Mouse (Mus musculus): Measurements from ENCODE around the gene Dnajc4. TPM values are rescaled to one million over a fixed set of nuclear protein-coding genes. Genes with fewer than 3 reads are reported as not detected.
A peak's percentile ranks its signal among the peaks of the same experiment; 100 is the strongest.

Dnajc4 gene
- polyA plus RNA-seq (2012), result 3.8 and 5.5 TPM in 2 replicates

DNA sequence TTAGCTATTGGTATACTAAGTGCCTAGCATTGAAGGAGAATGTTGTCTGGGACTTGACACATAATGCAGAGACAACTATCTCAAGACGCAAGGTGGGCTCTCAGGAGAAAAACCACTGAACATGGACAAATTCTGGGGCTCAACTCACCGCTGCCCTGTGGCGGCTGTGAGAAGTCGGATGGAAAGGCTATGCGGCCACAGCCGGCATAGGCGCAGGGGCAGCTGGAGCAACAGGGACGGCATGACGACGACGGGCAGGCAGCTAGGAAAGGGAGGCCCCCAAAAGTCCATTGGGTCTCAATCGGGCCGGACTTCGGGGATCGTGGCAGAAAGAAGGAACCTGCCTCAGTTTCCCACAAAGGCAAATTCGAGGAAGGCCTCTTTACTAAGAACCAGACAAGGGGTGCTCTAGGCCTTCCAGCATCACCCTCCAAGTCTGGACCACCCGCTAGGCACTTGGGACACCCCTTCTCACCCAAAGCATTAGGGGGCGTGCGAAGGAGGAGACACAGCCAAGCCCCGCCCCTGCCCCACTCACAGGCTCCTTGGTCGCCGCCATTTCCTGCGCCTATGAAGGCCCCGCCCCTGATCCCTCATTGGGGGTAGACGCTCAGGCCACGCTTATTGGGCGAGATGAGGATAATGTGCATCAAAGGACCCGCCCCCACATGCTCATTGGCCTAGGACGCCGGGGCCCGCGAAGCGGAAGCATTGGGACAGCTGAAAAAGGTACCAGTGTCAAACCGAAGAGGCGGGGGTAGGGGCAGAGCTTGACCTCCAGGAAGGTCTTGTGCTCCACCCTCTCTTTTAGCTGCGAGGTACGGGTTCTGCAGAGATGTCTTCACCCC lies at the start of gene Dnajc4:
Gene Dnajc4 (minus strand): TSS at position 562 of the 848 bp plus-strand sequence.
- Histone ChIP-seq H3K27me3 (ENCODE audit: control insufficient read depth) (no peaks in the 10 kb centered on the region), H3K4me3 (replicated peaks) (peak within 1 kb of the TSS; percentile 86), H3K9me3 (ENCODE audit: control insufficient read depth, low read length) (no peaks in the 10 kb centered on the region), H3K4me1 (ENCODE audit: control insufficient read depth) (peaks cover 65% of the 10 kb centered on the region), H3K36me3 (ENCODE audit: control insufficient read depth) (peaks cover 12% of the 10 kb centered on the region)
- no peak for TF ChIP-seq GATA1 (IDR thresholded peaks at IDR 0.05; ENCODE audit: low read length)
- TF ChIP-seq TAL1 (IDR thresholded peaks at IDR 0.05; ENCODE audit: low read length), result no peak

DNA sequence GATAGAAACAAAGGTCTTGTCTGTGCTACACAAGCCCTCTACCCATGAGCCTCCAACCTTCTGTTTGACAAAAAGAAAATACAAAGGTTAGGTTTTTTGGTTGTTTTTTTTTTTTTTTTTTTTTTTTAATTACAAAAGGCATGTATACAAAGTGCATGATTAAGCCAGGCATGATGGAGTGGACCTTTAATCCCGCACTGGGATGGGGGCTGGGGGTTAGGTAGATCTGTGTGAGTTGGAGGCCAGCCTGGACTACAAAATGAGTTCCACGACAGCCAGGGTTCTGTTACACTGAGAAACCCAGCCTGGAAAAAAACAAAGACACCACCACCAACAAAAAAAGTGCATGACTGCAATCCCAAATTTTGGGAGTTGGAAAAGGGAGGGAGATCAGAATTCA lies 48.8 kb upstream of the Dnajc4 start:
- TF ChIP-seq TAL1 (IDR thresholded peaks at IDR 0.05; ENCODE audit: low read length) (no peak), GATA1 (IDR thresholded peaks at IDR 0.05; ENCODE audit: low read length) (no peak)
- peak overlapping the region; percentile 73 for H3K4me3 ChIP-seq (replicated peaks)

DNA sequence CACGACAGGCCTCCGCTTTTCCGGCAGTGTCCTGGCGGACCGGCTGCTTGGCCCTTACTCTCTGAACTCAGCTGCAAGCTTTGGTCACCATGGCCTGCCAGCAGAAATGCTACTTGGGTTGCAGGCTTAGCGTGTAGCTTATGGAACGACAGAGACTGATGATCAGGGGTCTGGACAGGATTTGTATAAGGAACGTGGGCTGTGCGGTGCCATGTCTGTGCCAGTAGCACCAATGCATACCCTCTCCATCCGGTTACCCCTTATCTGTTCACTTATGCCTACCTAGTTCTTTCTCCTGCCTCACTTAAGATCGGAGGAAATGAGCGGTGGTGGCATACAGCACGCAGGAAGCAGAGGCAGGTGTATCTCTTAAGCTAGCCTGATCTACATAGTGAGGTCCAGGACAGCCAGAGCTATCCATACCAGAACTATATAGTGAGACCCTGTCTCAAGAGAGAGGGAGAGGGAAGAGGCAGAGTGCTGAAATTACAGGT lies 48.3 kb upstream of the Dnajc4 start:
- H3K9me3 ChIP-seq (ENCODE audit: control insufficient read depth, low read length), result no peaks in the 10 kb centered on the region
- peaks cover 39% of the 10 kb centered on the region for H3K4me1 ChIP-seq (ENCODE audit: control insufficient read depth)
- H3K4me3 ChIP-seq (replicated peaks), result peak overlapping the region; percentile 73
- H3K27me3 ChIP-seq (ENCODE audit: control insufficient read depth), result no peaks in the 10 kb centered on the region
- H3K36me3 ChIP-seq (ENCODE audit: control insufficient read depth), result peaks cover 23% of the 10 kb centered on the region
- TF ChIP-seq TAL1 (IDR thresholded peaks at IDR 0.05; ENCODE audit: low read length) (no peak), GATA1 (IDR thresholded peaks at IDR 0.05; ENCODE audit: low read length) (no peak)

More for the DNA sequence above, 48.8 kb upstream of the Dnajc4 start:
- Histone ChIP-seq H3K4me1 (ENCODE audit: control insufficient read depth) (peaks cover 38% of the 10 kb centered on the region), H3K36me3 (ENCODE audit: control insufficient read depth) (peaks cover 20% of the 10 kb centered on the region), H3K27me3 (ENCODE audit: control insufficient read depth) (no peaks in the 10 kb centered on the region), H3K9me3 (ENCODE audit: control insufficient read depth, low read length) (no peaks in the 10 kb centered on the region)

DNA sequence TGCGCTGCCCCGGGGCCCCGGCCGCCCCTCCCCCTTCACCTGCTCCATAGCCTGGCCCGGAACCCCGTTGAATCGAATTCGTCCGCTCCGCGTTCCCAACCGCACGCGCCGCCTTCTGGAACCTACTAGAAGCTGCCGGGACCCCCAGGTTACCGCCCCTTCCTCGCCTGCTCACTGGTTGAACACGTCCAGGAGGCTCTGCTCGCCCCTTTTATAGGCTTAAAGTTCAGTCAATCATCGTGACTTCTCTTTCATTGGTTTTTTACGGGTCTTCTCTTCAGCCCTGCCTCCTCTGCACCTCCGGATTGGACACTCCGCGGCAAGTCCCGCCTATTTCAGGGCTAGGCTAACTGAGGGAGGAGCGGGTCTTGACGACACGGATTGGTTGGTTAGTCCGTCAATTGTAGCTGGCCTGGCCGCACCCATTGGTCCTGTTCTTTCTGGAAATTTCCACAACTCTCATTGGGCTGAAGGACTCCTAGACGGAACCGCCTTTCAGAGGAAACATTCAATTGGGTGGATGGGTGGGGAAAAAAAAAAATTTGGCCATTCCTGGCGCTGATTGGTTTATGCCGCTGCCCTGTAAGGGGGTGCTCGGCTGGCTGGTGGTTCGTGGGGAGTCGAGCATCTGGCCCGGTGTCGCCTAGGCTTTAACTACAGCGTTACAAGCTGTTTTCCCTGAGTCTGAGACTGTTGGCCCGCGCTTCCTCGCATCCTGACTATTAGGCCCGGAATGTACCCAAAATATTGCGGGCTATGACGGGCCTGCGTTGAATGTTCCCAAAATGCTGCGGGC lies 47.7 kb upstream of the Dnajc4 start, which contains the start of gene Stip1:
Gene Stip1 (minus strand): TSS at position 127 of the 796 bp plus-strand sequence.
- peaks cover 29% of the 10 kb centered on the region for H3K36me3 ChIP-seq (ENCODE audit: control insufficient read depth)
- H3K27me3 ChIP-seq (ENCODE audit: control insufficient read depth), result no peaks in the 10 kb centered on the region
- TF ChIP-seq GATA1 (IDR thresholded peaks at IDR 0.05; ENCODE audit: low read length) (no peak), TAL1 (IDR thresholded peaks at IDR 0.05; ENCODE audit: low read length) (no peak)
- peak within 1 kb of the TSS; percentile 73 for H3K4me3 ChIP-seq (replicated peaks)
- peaks cover 41% of the 10 kb centered on the region for H3K4me1 ChIP-seq (ENCODE audit: control insufficient read depth)
- no peaks in the 10 kb centered on the region for H3K9me3 ChIP-seq (ENCODE audit: control insufficient read depth, low read length)

DNA sequence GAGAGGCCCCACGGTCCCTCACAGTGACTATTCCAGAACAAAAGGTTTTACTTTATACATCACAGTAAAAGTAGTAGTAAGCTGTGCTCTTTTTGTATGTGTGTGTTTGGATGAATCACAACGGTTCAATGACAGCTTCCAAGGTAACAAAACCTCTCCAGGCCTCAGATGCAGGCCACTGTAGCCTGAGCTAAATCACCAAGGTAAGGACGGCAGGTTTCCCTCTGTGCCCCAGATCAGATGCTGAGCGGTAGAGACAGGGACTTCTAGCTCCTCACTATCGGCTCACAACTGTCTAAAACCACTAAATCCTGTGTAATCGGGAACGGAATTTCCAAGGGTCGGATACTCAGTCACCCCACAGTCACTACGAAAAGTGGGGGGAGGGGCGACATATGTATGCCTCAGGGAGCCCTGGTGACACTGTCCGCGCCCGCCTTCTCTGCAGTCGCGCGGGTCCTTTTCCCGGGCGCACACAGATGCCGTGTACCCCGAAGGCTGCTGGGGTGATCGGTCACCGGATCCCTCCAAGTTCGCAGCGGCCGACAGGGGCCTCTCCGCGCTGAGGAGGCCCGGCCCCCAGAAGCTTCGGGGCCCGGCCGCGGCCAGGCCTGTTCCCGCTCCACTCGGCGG lies 46.8 kb upstream of the Dnajc4 start:
- no peaks in the 10 kb centered on the region for H3K27me3 ChIP-seq (ENCODE audit: control insufficient read depth)
- H3K4me3 ChIP-seq (replicated peaks), result peak overlapping the region; percentile 73
- H3K4me1 ChIP-seq (ENCODE audit: control insufficient read depth), result peaks cover 41% of the 10 kb centered on the region
- no peaks in the 10 kb centered on the region for H3K9me3 ChIP-seq (ENCODE audit: control insufficient read depth, low read length)
- no peak for TF ChIP-seq GATA1 (IDR thresholded peaks at IDR 0.05; ENCODE audit: low read length)
- TF ChIP-seq TAL1 (IDR thresholded peaks at IDR 0.05; ENCODE audit: low read length), result no peak
- peaks cover 36% of the 10 kb centered on the region for H3K36me3 ChIP-seq (ENCODE audit: control insufficient read depth)

DNA sequence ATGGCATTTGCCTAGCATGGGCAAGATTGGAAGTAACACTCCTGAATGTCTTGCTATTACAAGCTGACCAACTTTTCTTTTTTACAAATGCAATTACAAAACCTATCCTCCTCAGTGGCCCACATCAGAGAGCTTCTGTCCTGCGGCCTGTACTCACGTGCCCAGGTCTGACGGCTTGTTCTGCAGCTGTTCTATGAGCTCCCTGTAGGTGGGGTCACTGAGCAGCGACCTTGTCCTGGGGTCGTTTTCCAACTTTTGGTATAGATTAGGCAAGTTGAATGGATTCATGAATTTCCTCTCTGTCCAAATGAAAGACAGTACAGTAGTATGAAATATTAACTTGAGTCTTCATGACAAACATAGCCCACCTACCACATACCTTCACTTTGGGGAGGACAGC lies 41.6 kb upstream of the Dnajc4 start:
- no peaks in the 10 kb centered on the region for H3K27me3 ChIP-seq (ENCODE audit: control insufficient read depth)
- peaks cover 88% of the 10 kb centered on the region for H3K36me3 ChIP-seq (ENCODE audit: control insufficient read depth)
- H3K4me1 ChIP-seq (ENCODE audit: control insufficient read depth), result peaks cover 26% of the 10 kb centered on the region
- H3K4me3 ChIP-seq (replicated peaks), result no peak overlapping the region
- TF ChIP-seq GATA1 (IDR thresholded peaks at IDR 0.05; ENCODE audit: low read length) (no peak), TAL1 (IDR thresholded peaks at IDR 0.05; ENCODE audit: low read length) (no peak)
- no peaks in the 10 kb centered on the region for H3K9me3 ChIP-seq (ENCODE audit: control insufficient read depth, low read length)

DNA sequence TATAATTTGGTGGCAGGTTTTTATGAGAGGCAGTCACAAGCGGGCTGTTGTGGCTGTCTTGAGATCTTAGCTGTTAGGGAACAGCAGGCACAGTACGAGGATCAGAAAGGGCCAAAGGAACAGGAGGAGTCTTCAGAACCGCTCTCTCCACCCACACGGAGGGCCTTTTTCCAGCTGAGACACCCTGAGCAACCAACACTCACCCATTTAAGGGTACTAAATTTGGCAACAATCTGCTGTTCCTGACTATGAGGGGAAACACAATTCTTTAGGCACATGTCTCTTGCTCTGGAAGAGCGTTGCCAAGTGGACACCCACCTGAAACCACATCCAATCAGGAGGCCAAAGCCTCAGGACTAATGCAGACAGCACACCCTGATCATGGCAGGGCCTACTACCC lies 37.2 kb upstream of the Dnajc4 start:
- Histone ChIP-seq H3K27me3 (ENCODE audit: control insufficient read depth) (no peaks in the 10 kb centered on the region), H3K4me1 (ENCODE audit: control insufficient read depth) (no peaks in the 10 kb centered on the region), H3K36me3 (ENCODE audit: control insufficient read depth) (peaks cover 98% of the 10 kb centered on the region), H3K4me3 (replicated peaks) (no peak overlapping the region), H3K9me3 (ENCODE audit: control insufficient read depth, low read length) (no peaks in the 10 kb centered on the region)
- TF ChIP-seq GATA1 (IDR thresholded peaks at IDR 0.05; ENCODE audit: low read length) (no peak), TAL1 (IDR thresholded peaks at IDR 0.05; ENCODE audit: low read length) (no peak)

DNA sequence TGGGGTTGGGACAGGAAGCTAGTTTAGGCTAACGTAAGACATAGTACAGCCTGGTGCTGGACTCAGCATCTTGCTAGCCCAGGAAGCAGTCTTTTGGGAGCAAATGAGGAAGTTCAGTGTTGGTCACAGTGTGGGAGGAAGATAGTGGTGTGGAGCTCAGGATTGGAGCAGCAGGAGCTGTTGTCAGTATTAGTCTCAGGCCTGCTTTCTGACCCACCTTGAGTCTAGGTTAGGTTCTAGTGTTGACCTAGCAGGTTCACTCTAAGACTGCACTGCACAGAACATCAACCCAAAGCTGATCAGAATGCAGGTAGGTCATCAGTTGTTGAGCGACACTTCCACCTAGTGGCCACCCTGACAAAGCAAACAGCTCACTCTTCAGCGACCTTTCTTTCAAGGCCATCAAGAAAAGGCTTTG lies 27.9 kb upstream of the Dnajc4 start:
- peaks cover 48% of the 10 kb centered on the region for H3K4me1 ChIP-seq (ENCODE audit: control insufficient read depth)
- TF ChIP-seq TAL1 (IDR thresholded peaks at IDR 0.05; ENCODE audit: low read length), result no peak
- TF ChIP-seq GATA1 (IDR thresholded peaks at IDR 0.05; ENCODE audit: low read length), result no peak
- H3K27me3 ChIP-seq (ENCODE audit: control insufficient read depth), result no peaks in the 10 kb centered on the region
- no peak overlapping the region for H3K4me3 ChIP-seq (replicated peaks)
- no peaks in the 10 kb centered on the region for H3K9me3 ChIP-seq (ENCODE audit: control insufficient read depth, low read length)
- peaks cover 97% of the 10 kb centered on the region for H3K36me3 ChIP-seq (ENCODE audit: control insufficient read depth)
